Mouse (Mus musculus): Measurements from ENCODE around the gene Ndufs1. TPM values are rescaled to one million over a fixed set of nuclear protein-coding genes. Genes with fewer than 3 reads are reported as not detected.

Gene Ndufs1
- polyA plus RNA-seq (2012; rRNA removed), result 17.8 and 29.6 TPM in 2 replicates

GRCm38 (mm10) chr1:63176604-63177421, at the start of gene Ndufs1, which contains the start of gene Eef1b2:
Ndufs1 (minus strand) TSS chr1:63176833.
Eef1b2 (plus strand) TSS chr1:63176825.
- DNase-seq, result peak; percentile 95
- TF ChIP-seq POLR2A (IDR thresholded peaks at IDR 0.05; ENCODE audit: borderline replicate concordance, extremely low read depth, low read depth, low read length), result peak; percentile 78; the same call in 1 of the 2 replicates
- TF ChIP-seq CTCF (IDR thresholded peaks at IDR 0.05; ENCODE audit: insufficient read depth, low read length), result no peak
- Histone ChIP-seq H3K4me1 (ENCODE audit: control insufficient read depth, insufficient read depth, low read length) (peaks cover 16% of the 10 kb centered on the region), H3K4me3 (replicated peaks; ENCODE audit: extremely low read depth, low read depth, low read length) (peak within 1 kb of the TSS; percentile 97)
- under 1% methylated on average over 72 of the region's 72 CpGs for WGBS

- H3K4me3 ChIP-seq (replicated peaks; ENCODE audit: extremely low read depth, low read depth, low read length), result no peak overlapping the region
- TF ChIP-seq CTCF (IDR thresholded peaks at IDR 0.05; ENCODE audit: insufficient read depth, low read length) (no peak), POLR2A (IDR thresholded peaks at IDR 0.05; ENCODE audit: borderline replicate concordance, extremely low read depth, low read depth, low read length) (no peak)
- 18% methylated on average over 7 of the region's 7 CpGs for WGBS
- DNase-seq, result no peak
- no peaks in the 10 kb centered on the region for H3K4me1 ChIP-seq (ENCODE audit: control insufficient read depth, insufficient read depth, low read length)
Measured at GRCm38 (mm10) chr1:63225890-63226289, 49.3 kb upstream of the Ndufs1 start.

- H3K4me1 ChIP-seq (ENCODE audit: control insufficient read depth, insufficient read depth, low read length), result no peaks in the 10 kb centered on the region
- DNase-seq, result no peak
- H3K4me3 ChIP-seq (replicated peaks; ENCODE audit: extremely low read depth, low read depth, low read length), result no peak overlapping the region
- WGBS, result 64% methylated on average over 4 of the region's 4 CpGs
- TF ChIP-seq CTCF (IDR thresholded peaks at IDR 0.05; ENCODE audit: insufficient read depth, low read length) (no peak), POLR2A (IDR thresholded peaks at IDR 0.05; ENCODE audit: borderline replicate concordance, extremely low read depth, low read depth, low read length) (no peak)
Measured at GRCm38 (mm10) chr1:63225009-63225408, 48.4 kb upstream of the Ndufs1 start.

DNA sequence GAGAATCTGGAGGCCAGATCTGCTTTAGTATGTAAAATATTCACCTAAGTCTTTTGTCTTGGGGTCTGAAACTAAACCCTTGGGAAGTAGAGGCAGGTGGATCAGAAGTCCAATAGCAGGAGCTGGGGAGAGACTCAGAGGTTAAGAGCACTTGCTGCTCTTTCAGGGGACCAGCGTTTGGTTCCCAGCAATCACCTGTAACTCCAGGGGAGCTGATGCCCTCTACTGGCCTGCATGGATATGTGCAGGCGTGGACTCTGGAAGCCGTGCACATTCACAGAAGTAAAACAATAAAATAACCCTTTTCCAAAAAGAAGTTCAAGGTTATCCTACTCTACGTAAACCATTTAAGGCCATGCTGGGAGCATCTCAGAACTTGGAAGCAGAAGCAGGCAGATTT, 42.6 kb upstream of the Ndufs1 start:
- WGBS, result 95% methylated on average over 4 of the region's 4 CpGs
- TF ChIP-seq CTCF (IDR thresholded peaks at IDR 0.05; ENCODE audit: insufficient read depth, low read length) (no peak), POLR2A (IDR thresholded peaks at IDR 0.05; ENCODE audit: borderline replicate concordance, extremely low read depth, low read depth, low read length) (no peak)
- DNase-seq, result no peak
- Histone ChIP-seq H3K4me1 (ENCODE audit: control insufficient read depth, insufficient read depth, low read length) (no peaks in the 10 kb centered on the region), H3K4me3 (replicated peaks; ENCODE audit: extremely low read depth, low read depth, low read length) (no peak overlapping the region)

- no peak for DNase-seq
- Histone ChIP-seq H3K4me3 (replicated peaks; ENCODE audit: extremely low read depth, low read depth, low read length) (no peak overlapping the region), H3K4me1 (ENCODE audit: control insufficient read depth, insufficient read depth, low read length) (no peaks in the 10 kb centered on the region)
- TF ChIP-seq POLR2A (IDR thresholded peaks at IDR 0.05; ENCODE audit: borderline replicate concordance, extremely low read depth, low read depth, low read length) (no peak), CTCF (IDR thresholded peaks at IDR 0.05; ENCODE audit: insufficient read depth, low read length) (no peak)
- WGBS, result 43% methylated on average over 7 of the region's 7 CpGs
Measured at GRCm38 (mm10) chr1:63214631-63215030, 38.0 kb upstream of the Ndufs1 start.

DNA sequence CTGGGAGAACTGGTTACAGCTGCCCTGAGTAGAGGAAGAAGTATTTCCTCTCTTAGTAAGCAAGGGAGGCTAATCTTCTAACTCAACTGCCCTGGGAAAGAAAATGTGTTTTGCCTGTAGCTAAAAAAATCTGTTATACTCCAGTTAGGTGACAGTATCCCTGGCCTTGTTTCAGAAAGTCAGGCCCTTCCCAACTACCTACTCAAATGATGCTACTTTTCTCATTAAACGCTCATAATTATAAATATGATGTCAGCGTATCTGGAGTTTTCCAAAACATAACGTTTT, 37.6 kb upstream of the Ndufs1 start, which contains the start of gene Gpr1:
TSS of gene Gpr1 (minus strand) at position 273 of the 288 bp plus-strand sequence.
- no peaks in the 10 kb centered on the region for H3K4me1 ChIP-seq (ENCODE audit: control insufficient read depth, insufficient read depth, low read length)
- H3K4me3 ChIP-seq (replicated peaks; ENCODE audit: extremely low read depth, low read depth, low read length), result no peak within 1 kb of the TSS
- no peak for DNase-seq
- no peak for TF ChIP-seq CTCF (IDR thresholded peaks at IDR 0.05; ENCODE audit: insufficient read depth, low read length)
- WGBS, result 42% methylated on average over 3 of the region's 3 CpGs

- no peak overlapping the region for H3K4me3 ChIP-seq (replicated peaks; ENCODE audit: extremely low read depth, low read depth, low read length)
- DNase-seq, result no peak
- 39% methylated on average over 22 of the region's 22 CpGs for WGBS
Measured at GRCm38 (mm10) chr1:63213478-63214270, 37.0 kb upstream of the Ndufs1 start.

DNA sequence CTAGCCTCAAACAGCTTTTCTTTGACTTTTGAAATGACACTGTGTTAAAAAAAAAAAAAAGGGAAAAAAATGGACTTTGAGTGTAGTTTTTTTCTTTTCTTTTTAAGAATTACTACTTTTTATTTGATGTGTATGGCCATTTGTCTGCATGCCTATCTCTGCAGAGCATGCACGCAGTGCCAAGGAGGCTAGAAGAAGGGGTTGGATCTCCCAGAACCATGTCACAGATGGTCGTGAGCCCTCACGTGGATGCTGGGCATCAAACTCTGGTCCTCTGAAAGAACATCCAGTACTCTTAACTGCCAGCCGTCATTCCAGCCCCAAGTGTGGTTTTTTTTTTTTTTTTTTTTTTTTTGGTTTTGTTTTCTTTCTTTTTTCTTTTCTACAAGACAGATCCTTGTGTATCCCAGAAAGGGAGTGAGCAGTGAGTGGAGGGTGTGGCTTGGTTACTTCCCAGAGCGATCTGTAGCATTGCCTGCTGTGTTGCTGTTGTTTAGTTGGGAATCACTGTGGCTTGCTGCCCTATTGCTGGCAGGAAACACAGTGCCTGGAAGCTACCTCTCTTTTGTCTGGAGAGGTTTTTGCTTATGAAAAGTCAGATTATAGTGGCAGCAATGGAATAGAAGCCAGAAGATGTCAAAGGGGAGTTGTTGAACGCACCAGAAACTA, 33.4 kb upstream of the Ndufs1 start:
- no peak for DNase-seq
- TF ChIP-seq POLR2A (IDR thresholded peaks at IDR 0.05; ENCODE audit: borderline replicate concordance, extremely low read depth, low read depth, low read length) (no peak), CTCF (IDR thresholded peaks at IDR 0.05; ENCODE audit: insufficient read depth, low read length) (no peak)
- no peak overlapping the region for H3K4me3 ChIP-seq (replicated peaks; ENCODE audit: extremely low read depth, low read depth, low read length)
- no peaks in the 10 kb centered on the region for H3K4me1 ChIP-seq (ENCODE audit: control insufficient read depth, insufficient read depth, low read length)
- WGBS, result 33% methylated on average over 6 of the region's 6 CpGs

More at GRCm38 (mm10) chr1:63213478-63214270, 37.0 kb upstream of the Ndufs1 start:
- H3K4me1 ChIP-seq (ENCODE audit: control insufficient read depth, insufficient read depth, low read length), result no peaks in the 10 kb centered on the region
- TF ChIP-seq CTCF (IDR thresholded peaks at IDR 0.05; ENCODE audit: insufficient read depth, low read length) (no peak), POLR2A (IDR thresholded peaks at IDR 0.05; ENCODE audit: borderline replicate concordance, extremely low read depth, low read depth, low read length) (no peak)

GRCm38 (mm10) chr1:63207607-63208006, 31.0 kb upstream of the Ndufs1 start:
- no peak for DNase-seq
- 80% methylated on average over 3 of the region's 3 CpGs for WGBS
- Histone ChIP-seq H3K4me3 (replicated peaks; ENCODE audit: extremely low read depth, low read depth, low read length) (no peak overlapping the region), H3K4me1 (ENCODE audit: control insufficient read depth, insufficient read depth, low read length) (no peaks in the 10 kb centered on the region)
- TF ChIP-seq POLR2A (IDR thresholded peaks at IDR 0.05; ENCODE audit: borderline replicate concordance, extremely low read depth, low read depth, low read length) (no peak), CTCF (IDR thresholded peaks at IDR 0.05; ENCODE audit: insufficient read depth, low read length) (no peak)
